Mouse (Mus musculus): ENCODE data around the gene Eaf2. TPM values are rescaled to one million over a fixed set of nuclear protein-coding genes. Genes with fewer than 3 reads are reported as not detected.

Gene Eaf2
- polyA plus RNA-seq, 1 experiment: 0.78 TPM

- DNase-seq (ENCODE audit: extremely low spot score in 1 of 2, low spot score in 1 of 2): no peak
These were observed 103.1 kb downstream of the Eaf2 start for GRCm38 (mm10) chr16:36771703-36772102.

GRCm38 (mm10) chr16:36771244-36771643, 103.6 kb downstream of the Eaf2 start:
- DNase-seq (ENCODE audit: extremely low spot score in 1 of 2, low spot score in 1 of 2): no peak

- peak; percentile 7 to 8 for DNase-seq (ENCODE audit: extremely low spot score in 1 of 2, low spot score in 1 of 2)
These were observed 104.0 kb downstream of the Eaf2 start for GRCm38 (mm10) chr16:36770830-36771229.

GRCm38 (mm10) chr16:36770191-36770771, 104.5 kb downstream of the Eaf2 start:
- DNase-seq (ENCODE audit: extremely low spot score in 1 of 2, low spot score in 1 of 2): peak in 1 of 2 experiments; percentile 3

- no peak for DNase-seq (ENCODE audit: extremely low spot score in 1 of 2, low spot score in 1 of 2)
These were observed 122.8 kb downstream of the Eaf2 start for GRCm38 (mm10) chr16:36751979-36752378.

- DNase-seq (ENCODE audit: extremely low spot score in 1 of 2, low spot score in 1 of 2): no peak
These were observed 127.0 kb downstream of the Eaf2 start for GRCm38 (mm10) chr16:36747767-36748166.

GRCm38 (mm10) chr16:36747068-36747467, 127.7 kb downstream of the Eaf2 start:
- no peak for DNase-seq (ENCODE audit: extremely low spot score in 1 of 2, low spot score in 1 of 2)

GRCm38 (mm10) chr16:36743580-36743979, 131.2 kb downstream of the Eaf2 start:
- no peak for DNase-seq (ENCODE audit: extremely low spot score in 1 of 2, low spot score in 1 of 2)

Other genes with a start within 250 kb of the Eaf2 start
- gene Cd86, start 208.9 kb downstream of the Eaf2 start, polyA plus RNA-seq (2012; rRNA removed): 2.0 and 2.5 TPM in 2 replicates
- 0.24 and 0.27 TPM in 2 replicates for gene Ildr1, start 181.0 kb downstream of the Eaf2 start, polyA plus RNA-seq (2012; rRNA removed)
- 38.5 and 53.1 TPM in 2 replicates for gene Slc15a2, start 90.0 kb downstream of the Eaf2 start, polyA plus RNA-seq (2012; rRNA removed)
- gene Iqcb1, start 46.6 kb downstream of the Eaf2 start, polyA plus RNA-seq (2012; rRNA removed): 28.9 and 39.5 TPM in 2 replicates
- gene Golgb1, start 137 bp upstream of the Eaf2 start, polyA plus RNA-seq (2012; rRNA removed): 52.3 and 52.6 TPM in 2 replicates
- 5.9 and 7.4 TPM in 2 replicates for gene Hcls1, start 60.0 kb upstream of the Eaf2 start, polyA plus RNA-seq (2012; rRNA removed)
- gene Fbxo40, start 115.5 kb upstream of the Eaf2 start, polyA plus RNA-seq (2012; rRNA removed): 0.06 TPM in 2 replicates
- gene Polq, start 136.8 kb upstream of the Eaf2 start, polyA plus RNA-seq (2012; rRNA removed): 1.8 and 1.9 TPM in 2 replicates

All from frontal cortex, adult 2 months (tissue).